Mouse (Mus musculus) left cerebral cortex, postnatal 4 days (tissue): ENCODE measurements around the gene Slc38a8. TPM values are rescaled to one million over a fixed set of nuclear protein-coding genes. Genes with fewer than 3 reads are reported as not detected.

Experiments used
- DNase-seq: peaks from one replicate; pipeline ENCODE4 v3.0.0-alpha.2; 2022
- intact Hi-C: fragments of 180-260 bp; cut with DNase I; formaldehyde crosslinking; loops from one replicate; pipeline ENCODE4 v1.15.1; 2025
- total RNA-seq, 2 experiments: library from RNA; stranded (reverse); gene quantifications; 2 replicates each; pipeline ENCODE4 v1.2.3; 2021

Gene Slc38a8
- not detected for total RNA-seq

- intact Hi-C loops = loop anchor here (5.0 kb wide), 1 partner anchor 54 kb away; the partner anchor contains the start of gene Necab2
- no peak for DNase-seq
Observed at GRCm38 (mm10) chr8:119501598-119501997, at the start of gene Slc38a8. TSS of gene Slc38a8 (minus strand) at chr8:119501698.

DNA sequence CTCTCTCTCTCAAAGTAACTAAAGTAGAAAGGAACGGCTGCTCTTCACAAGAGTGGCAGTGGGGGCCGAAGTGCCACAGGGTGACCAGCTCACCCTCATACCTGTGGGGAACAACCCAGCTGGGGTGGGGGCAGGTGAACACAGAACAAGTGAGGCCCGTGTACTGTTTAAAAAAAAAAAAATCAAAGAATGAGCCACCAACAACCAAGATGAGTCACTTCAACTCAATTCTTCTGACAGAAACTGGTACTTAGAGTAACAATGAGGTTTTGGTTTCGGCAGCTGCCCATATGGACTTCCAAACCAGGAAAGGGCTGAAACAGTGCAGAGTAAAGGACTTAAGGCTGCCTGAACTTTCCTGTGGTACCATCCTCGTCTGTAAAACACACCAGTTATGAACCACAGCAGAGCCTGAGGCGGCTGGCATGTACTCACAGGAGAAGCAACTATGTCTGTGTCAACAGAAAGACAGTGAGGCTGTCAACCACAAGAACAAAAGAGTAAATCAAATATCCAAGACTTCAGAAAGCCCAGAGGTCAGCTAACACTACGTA is 47.1 kb upstream of the Slc38a8 start:
- intact Hi-C loops = no loop called here
- no peak for DNase-seq

GRCm38 (mm10) chr8:119547019-119547691 is 45.7 kb upstream of the Slc38a8 start:
- intact Hi-C loops = no loop called here
- no peak for DNase-seq

GRCm38 (mm10) chr8:119545791-119546190 is 44.3 kb upstream of the Slc38a8 start:
- intact Hi-C loops = no loop called here
- DNase-seq = no peak

GRCm38 (mm10) chr8:119545180-119545579 is 43.7 kb upstream of the Slc38a8 start:
- DNase-seq = no peak
- intact Hi-C loops = no loop called here

- intact Hi-C loops = no loop called here
- no peak for DNase-seq
Observed at GRCm38 (mm10) chr8:119544606-119545005, 43.1 kb upstream of the Slc38a8 start.

- intact Hi-C loops = no loop called here
Observed at GRCm38 (mm10) chr8:119531973-119532372, 30.5 kb upstream of the Slc38a8 start.

GRCm38 (mm10) chr8:119531397-119531796 is 29.9 kb upstream of the Slc38a8 start:
- DNase-seq = no peak
- intact Hi-C loops = no loop called here

More at GRCm38 (mm10) chr8:119531973-119532372, 30.5 kb upstream of the Slc38a8 start:
- no peak for DNase-seq

GRCm38 (mm10) chr8:119530937-119531336 is 29.4 kb upstream of the Slc38a8 start:
- no peak for DNase-seq
- intact Hi-C loops = no loop called here

DNA sequence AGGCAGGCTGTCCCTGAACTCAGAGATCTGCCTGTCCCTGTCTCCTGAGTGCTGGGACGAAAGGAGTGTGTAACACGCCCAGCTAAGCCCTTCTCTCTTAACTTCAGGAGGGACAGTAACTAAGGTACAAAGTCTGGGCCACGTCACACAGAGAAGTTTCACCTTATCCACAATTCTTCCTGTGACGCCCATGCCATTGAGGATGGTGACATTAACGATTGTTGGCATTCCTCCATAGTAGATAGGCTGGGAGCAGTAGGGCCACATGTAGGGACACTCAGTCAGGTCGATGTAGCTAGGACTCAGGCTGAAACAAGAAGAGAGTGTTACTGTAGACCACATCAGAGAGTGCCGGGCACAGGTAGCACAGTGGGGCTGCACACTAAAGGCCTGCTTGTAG is 27.3 kb upstream of the Slc38a8 start:
- intact Hi-C loops = no loop called here
- no peak for DNase-seq

DNA sequence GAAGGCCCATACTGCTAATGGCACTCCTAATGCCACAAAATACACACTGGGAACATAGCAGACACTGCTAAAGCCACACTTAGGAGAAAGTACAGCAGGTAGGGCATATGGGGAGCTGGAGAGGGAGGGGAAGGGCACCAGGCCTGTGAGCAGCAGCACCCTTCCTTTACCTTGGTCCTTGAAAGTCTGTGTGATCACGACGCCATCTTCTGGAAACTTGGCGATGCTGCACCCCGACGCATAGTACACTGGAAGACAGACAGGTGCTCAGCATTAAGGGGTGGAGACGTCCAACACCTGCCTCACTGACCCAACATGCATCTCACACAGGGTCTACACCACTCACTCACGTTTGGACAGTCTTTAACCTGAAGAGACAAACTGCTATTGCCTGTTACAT is 18.6 kb upstream of the Slc38a8 start:
- no peak for DNase-seq
- intact Hi-C loops = loop anchor here (5.0 kb wide), 1 partner anchor 73 kb away; the partner anchor contains the start of gene Necab2

GRCm38 (mm10) chr8:119516674-119517073 is 15.2 kb upstream of the Slc38a8 start:
- intact Hi-C loops = no loop called here

DNA sequence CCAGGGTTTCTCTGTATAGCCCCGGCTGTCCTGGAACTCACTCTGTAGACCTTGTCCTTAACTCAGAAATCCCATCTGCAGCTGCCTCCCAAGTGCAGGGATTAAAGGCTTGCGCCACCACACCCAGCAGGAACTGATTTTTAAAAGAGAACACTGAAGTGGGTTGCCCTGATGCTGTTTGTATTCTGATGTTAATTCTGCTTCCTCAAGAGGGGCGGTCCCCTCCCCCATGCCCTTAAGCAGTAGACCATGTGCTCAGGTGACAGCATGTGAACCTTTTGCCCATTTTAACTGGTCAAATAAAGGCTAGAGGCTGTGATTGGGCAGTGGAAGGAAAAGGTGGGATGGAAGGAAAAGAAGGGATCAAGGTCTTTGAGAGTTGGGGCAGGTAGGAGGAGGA is 14.3 kb upstream of the Slc38a8 start:
- intact Hi-C loops = no loop called here
- no peak for DNase-seq

More at GRCm38 (mm10) chr8:119516674-119517073, 15.2 kb upstream of the Slc38a8 start:
- peak; percentile 42 for DNase-seq

GRCm38 (mm10) chr8:119514940-119515339 is 13.4 kb upstream of the Slc38a8 start:
- intact Hi-C loops = no loop called here

DNA sequence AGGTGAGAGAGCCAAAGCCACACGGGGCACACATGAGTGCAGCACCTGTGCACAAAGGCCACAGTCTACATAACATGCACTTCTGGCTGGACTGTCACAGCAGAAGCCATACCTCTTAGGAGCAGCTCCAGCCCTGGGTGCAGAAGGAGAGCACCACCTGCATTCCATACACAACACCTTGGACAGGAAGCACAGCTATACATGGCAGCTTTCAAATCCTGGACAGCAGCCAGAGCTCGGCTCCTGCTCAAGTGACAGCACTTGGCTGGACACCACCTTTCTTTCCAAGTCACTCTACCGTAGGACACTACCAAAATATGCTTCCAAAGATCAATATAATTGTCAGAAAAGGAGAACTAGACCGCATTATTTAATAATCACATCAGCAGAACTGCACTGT is 11.9 kb upstream of the Slc38a8 start:
- intact Hi-C loops = no loop called here
- DNase-seq = peak; percentile 44

More at GRCm38 (mm10) chr8:119514940-119515339, 13.4 kb upstream of the Slc38a8 start:
- DNase-seq = no peak

DNA sequence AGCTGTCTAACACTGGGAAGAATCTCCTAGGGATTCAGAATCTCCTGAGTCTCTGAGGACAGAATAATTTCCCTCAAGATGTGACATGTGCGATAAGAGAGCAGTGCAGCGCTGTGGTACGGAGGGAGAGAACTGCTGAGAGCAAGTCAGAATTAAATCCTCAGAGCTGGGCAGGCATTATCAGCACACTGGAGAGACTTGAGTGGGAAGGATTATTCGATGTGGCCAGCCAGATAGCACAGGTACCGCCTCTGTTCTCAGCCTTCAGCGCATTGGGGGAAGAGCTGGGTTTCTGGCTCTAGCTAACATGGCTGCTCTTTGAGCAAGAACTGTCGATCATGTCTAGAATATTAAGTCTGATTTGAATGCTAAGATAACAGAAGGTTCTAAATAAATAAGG is 10.2 kb upstream of the Slc38a8 start:
- DNase-seq = no peak
- intact Hi-C loops = no loop called here

DNA sequence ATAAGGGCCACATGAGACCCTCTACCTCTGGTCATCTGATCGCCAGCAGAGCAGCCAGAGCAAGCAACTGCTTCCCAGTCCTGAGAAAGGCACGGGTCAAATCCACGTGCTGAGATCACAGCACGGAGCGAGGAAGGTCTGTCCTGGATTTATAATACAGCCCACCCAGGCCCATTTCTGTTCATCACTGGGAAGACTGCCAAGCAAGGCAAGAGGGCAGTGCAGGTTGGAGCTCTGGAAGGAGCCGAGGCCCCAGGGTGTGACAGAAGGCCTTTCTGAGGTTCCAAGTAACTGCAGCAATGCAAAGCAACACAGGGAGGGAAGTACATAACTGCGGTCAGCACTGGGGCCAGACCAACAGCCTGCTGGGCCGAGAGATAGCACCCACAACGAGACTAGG is 9.0 kb upstream of the Slc38a8 start:
- intact Hi-C loops = no loop called here
- no peak for DNase-seq

DNA sequence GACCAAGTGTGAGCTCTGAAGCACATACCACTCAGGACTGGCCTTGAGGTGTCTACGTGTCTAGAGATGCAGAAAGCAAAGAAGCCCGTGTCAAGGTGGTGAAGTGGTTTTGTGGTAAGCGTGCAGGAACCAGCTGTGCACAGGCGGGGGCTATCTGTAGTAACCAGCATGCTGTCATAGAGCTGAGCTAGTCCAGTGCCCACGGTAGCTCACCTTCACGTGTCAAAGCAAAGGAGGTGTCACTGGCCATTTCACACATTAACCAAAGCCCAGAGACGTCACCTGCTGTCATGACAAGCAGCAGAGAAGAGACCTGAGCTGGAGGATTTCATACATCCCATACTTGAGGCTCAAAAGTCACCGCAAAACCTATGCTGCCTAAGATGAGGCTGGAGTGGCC is 4.6 kb upstream of the Slc38a8 start:
- intact Hi-C loops = no loop called here
- no peak for DNase-seq

DNA sequence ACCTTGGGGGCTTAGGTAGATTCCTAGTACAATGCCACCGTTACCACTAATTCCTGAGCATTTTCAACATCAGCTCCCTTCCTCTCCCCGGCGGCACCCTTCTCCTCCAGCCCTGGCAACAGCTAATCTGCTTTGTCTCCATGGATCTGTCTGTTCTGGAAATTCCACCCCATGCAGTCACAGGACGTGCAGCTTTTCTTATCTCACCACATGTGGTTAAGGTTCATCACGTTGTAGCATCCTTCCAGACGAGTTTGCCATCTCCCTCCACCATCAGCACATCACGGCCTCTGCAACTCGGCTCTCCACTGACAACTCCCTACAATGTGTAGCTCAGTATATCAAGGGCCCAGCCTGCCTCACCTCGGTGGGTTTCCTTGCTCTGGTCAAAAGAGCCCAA is 4.0 kb upstream of the Slc38a8 start:
- intact Hi-C loops = no loop called here
- no peak for DNase-seq

GRCm38 (mm10) chr8:119503191-119503767 is 1.8 kb upstream of the Slc38a8 start:
- DNase-seq = no peak
- intact Hi-C loops = loop anchor here (5.0 kb wide), 1 partner anchor 56 kb away; the partner anchor contains the start of gene Necab2

DNA sequence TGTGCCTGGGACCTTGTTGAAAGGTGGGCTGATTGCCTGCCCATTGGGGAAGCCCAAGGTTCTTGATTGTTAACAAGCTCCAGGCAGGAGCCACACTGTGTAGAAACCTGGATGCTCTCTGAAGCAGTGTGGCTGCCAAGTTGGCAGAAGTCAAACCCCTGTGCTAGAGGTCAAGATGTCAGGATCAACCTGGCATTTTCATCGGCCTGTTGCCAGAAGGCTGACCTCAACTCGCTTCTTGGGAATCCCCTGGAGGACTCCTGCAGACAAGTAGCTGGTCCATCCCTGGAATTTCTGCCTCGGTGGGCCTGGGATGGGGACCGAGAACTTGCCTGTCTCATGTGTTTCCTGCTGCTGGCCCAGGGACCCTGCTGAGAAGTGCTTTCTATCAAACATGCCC is 613 bp upstream of the Slc38a8 start:
- peak; percentile 23 for DNase-seq
- intact Hi-C loops = loop anchor here (5.0 kb wide), 1 partner anchor 55 kb away; the partner anchor contains the start of gene Necab2

DNA sequence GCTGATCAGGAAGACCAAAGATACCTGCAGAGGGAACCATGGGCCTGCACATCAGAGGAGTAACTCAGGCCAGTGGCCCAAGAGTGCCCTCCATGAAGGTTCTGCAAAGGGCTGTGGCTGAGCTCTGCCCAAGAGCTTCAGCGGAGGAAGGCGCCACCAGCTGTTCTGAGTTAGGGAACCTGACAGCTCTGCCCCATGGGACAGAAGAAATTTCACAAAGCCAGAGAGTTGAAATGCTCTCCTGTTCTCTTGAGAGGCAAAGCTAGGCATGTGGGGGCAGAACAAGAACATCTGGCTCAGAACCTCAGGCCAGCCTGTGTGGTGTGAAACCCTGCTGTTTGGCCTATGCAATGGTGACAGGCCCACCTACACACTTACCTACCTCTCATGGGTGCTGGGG is 1.7 kb downstream of the Slc38a8 start:
- DNase-seq = no peak
- intact Hi-C loops = loop anchor here (5.0 kb wide), 1 partner anchor 53 kb away; the partner anchor contains the start of gene Necab2
